Mouse (Mus musculus): ENCODE results near the gene Cul5. TPM values are rescaled to one million over a fixed set of nuclear protein-coding genes. Genes with fewer than 3 reads are reported as not detected.
A peak's percentile ranks its signal among the peaks of the same experiment; 100 is the strongest.

Cul5 gene
- polyA plus RNA-seq, 1 experiment from 2014 or later: 14.6 TPM

GRCm38 (mm10) chr9:53604954-53605353, 64.9 kb downstream of the Cul5 start:
- H3K9me3 ChIP-seq (replicated peaks): no peaks in the 10 kb centered on the region
- no peak overlapping the region for H3K4me3 ChIP-seq (replicated peaks)
- H3K9ac ChIP-seq: no peak overlapping the region
- peaks cover 54% of the 10 kb centered on the region for H3K4me1 ChIP-seq (replicated peaks)
- DNase-seq (no peak), ATAC-seq (ENCODE audit: low read depth) (no peak)
- H3K4me2 ChIP-seq: no peak overlapping the region
- H3K36me3 ChIP-seq: no peaks in the 10 kb centered on the region
- 79% methylated on average over 5 of the region's 5 CpGs for WGBS (ENCODE audit: insufficient replicate concordance)
- H3K27me3 ChIP-seq: no peaks in the 10 kb centered on the region
- H3K27ac ChIP-seq: no peak overlapping the region

GRCm38 (mm10) chr9:53603849-53604248, 66.0 kb downstream of the Cul5 start:
- Histone ChIP-seq H3K27me3 (no peaks in the 10 kb centered on the region), H3K9ac (no peak overlapping the region), H3K9me3 (replicated peaks) (no peaks in the 10 kb centered on the region), H3K36me3 (no peaks in the 10 kb centered on the region), H3K4me1 (replicated peaks) (peaks cover 44% of the 10 kb centered on the region), H3K27ac (peak overlapping the region; percentile 55), H3K4me2 (no peak overlapping the region), H3K4me3 (replicated peaks) (no peak overlapping the region)
- DNase-seq (no peak), ATAC-seq (ENCODE audit: low read depth) (0 out of 2 replicates have a peak, but pooled peaks have one; percentile 12)
- 70% methylated on average over 3 of the region's 3 CpGs for WGBS (ENCODE audit: insufficient replicate concordance)

GRCm38 (mm10) chr9:53603384-53603783, 66.4 kb downstream of the Cul5 start:
- H3K4me1 ChIP-seq (replicated peaks): peaks cover 43% of the 10 kb centered on the region
- WGBS (ENCODE audit: insufficient replicate concordance): 45% methylated on average over 1 of the region's 1 CpGs
- no peak overlapping the region for H3K4me2 ChIP-seq
- H3K9ac ChIP-seq: no peak overlapping the region
- DNase-seq (no peak), ATAC-seq (ENCODE audit: low read depth) (0 out of 2 replicates have a peak, but pooled peaks have one; percentile 24)
- no peaks in the 10 kb centered on the region for H3K36me3 ChIP-seq
- no peaks in the 10 kb centered on the region for H3K27me3 ChIP-seq
- H3K9me3 ChIP-seq (replicated peaks): no peaks in the 10 kb centered on the region
- no peak overlapping the region for H3K4me3 ChIP-seq (replicated peaks)
- H3K27ac ChIP-seq: peak overlapping the region; percentile 55

DNA sequence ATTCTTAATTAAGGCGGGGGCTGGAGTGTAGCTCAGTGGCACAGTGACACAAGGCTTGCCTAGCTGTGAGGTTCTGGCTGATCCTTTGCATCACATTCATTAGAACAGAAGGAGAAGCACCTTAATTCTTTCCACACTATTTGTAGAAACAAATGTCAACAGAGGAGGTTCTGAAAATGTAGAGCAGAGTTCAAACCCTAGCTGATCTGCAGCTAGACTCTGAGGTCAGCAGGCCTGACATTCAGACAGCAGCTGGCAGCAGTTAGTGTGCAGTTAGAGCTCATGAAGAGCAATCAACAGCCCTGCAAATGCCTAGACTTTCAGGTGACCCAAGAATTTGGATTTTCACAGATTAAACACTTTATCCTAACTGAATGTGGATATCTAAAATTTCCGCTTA, 68.3 kb downstream of the Cul5 start:
- Histone ChIP-seq H3K4me2 (no peak overlapping the region), H3K4me3 (replicated peaks) (no peak overlapping the region), H3K27ac (no peak overlapping the region), H3K9ac (no peak overlapping the region), H3K36me3 (no peaks in the 10 kb centered on the region), H3K9me3 (replicated peaks) (no peaks in the 10 kb centered on the region), H3K4me1 (replicated peaks) (peaks cover 41% of the 10 kb centered on the region), H3K27me3 (no peaks in the 10 kb centered on the region)
- ATAC-seq (ENCODE audit: low read depth): peak; percentile 44
- no peak for DNase-seq
- 80% methylated on average over 2 of the region's 2 CpGs for WGBS (ENCODE audit: insufficient replicate concordance)

- Histone ChIP-seq H3K4me1 (replicated peaks) (peaks cover 17% of the 10 kb centered on the region), H3K4me3 (replicated peaks) (no peak overlapping the region), H3K27me3 (no peaks in the 10 kb centered on the region), H3K9ac (no peak overlapping the region), H3K27ac (no peak overlapping the region), H3K36me3 (0 out of 2 replicates have a peak, but pooled peaks cover 6% of the 10 kb centered on the region), H3K4me2 (no peak overlapping the region), H3K9me3 (replicated peaks) (no peaks in the 10 kb centered on the region)
- DNase-seq (no peak), ATAC-seq (ENCODE audit: low read depth) (no peak)
- 80% methylated on average over 6 of the region's 6 CpGs for WGBS (ENCODE audit: insufficient replicate concordance)
Observed at GRCm38 (mm10) chr9:53598631-53599030, 71.2 kb downstream of the Cul5 start.

DNA sequence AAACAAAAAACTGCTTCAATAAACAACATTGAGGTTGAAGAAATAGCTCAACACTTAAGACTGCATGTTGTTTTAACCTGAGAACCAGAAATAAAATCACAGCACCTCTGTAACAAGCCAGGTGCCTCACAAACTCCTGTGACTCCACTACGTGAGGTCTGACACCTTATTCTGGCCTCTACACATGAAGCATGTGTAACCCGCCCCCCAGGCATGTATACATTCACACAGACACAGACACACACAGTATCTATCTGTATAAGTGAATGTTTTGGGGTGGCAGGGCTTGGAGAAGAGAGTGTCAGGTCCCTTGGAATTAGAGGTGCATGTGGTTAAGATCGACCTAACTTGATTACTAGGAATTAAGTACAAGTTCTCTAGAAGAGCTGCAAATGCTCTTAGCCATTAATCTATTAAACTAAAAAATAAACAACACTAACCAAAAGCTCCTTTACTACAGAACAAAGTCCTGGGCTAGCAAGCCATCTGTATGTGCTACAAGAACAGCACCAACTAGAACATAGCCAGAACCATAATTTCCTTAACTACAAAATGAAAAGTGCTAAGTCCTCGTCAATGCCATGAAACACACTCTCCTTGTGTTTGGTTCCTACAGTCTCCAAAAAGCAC, 72.7 kb downstream of the Cul5 start:
- H3K27ac ChIP-seq: no peak overlapping the region
- H3K36me3 ChIP-seq: peaks cover 19% of the 10 kb centered on the region; the same call in 1 of the 2 replicates
- DNase-seq: no peak
- no peak overlapping the region for H3K4me3 ChIP-seq (replicated peaks)
- no peak overlapping the region for H3K9ac ChIP-seq
- no peak overlapping the region for H3K4me2 ChIP-seq
- no peak for ATAC-seq (ENCODE audit: low read depth)
- no peaks in the 10 kb centered on the region for H3K9me3 ChIP-seq (replicated peaks)
- 72% methylated on average over 4 of the region's 4 CpGs for WGBS (ENCODE audit: insufficient replicate concordance)
- no peaks in the 10 kb centered on the region for H3K27me3 ChIP-seq
- peaks cover 7% of the 10 kb centered on the region for H3K4me1 ChIP-seq (replicated peaks)

DNA sequence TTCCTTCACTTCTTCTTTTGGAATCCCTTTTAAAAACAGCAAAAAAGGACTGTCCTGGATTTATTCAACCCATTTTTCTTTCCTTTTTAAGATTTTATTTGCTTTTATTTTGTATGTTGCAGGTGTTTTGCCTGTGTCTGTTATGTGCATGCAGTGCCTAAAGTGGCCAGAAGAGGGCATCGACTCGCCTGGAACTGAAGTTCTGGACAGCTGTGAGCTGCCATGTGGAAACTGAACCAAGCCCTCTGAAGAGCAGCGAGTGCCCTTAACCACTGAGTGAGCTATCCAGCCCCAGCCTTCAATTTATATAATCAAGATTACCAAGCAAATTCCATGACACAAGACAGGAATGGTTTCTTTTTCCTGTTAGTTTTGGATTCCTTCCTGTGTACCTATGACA, 75.0 kb downstream of the Cul5 start:
- no peaks in the 10 kb centered on the region for H3K9me3 ChIP-seq (replicated peaks)
- no peak overlapping the region for H3K4me2 ChIP-seq
- ATAC-seq (ENCODE audit: low read depth) (no peak; the same call in 1 of the 2 replicates), DNase-seq (peak; percentile 48)
- no peak overlapping the region for H3K9ac ChIP-seq
- no peak overlapping the region for H3K4me3 ChIP-seq (replicated peaks)
- no peaks in the 10 kb centered on the region for H3K27me3 ChIP-seq
- peaks cover 5% of the 10 kb centered on the region; the same call in 1 of the 2 replicates for H3K4me1 ChIP-seq (replicated peaks)
- H3K27ac ChIP-seq: no peak overlapping the region
- peaks cover 35% of the 10 kb centered on the region for H3K36me3 ChIP-seq
- 10% methylated on average over 3 of the region's 3 CpGs for WGBS (ENCODE audit: insufficient replicate concordance)

- no peaks in the 10 kb centered on the region for H3K9me3 ChIP-seq (replicated peaks)
- WGBS (ENCODE audit: insufficient replicate concordance): 83% methylated on average over 4 of the region's 4 CpGs
- no peak for DNase-seq
- H3K27me3 ChIP-seq: no peaks in the 10 kb centered on the region
- no peak overlapping the region for H3K9ac ChIP-seq
- no peak overlapping the region for H3K27ac ChIP-seq
- H3K36me3 ChIP-seq: peaks cover 73% of the 10 kb centered on the region
- H3K4me1 ChIP-seq (replicated peaks): no peaks in the 10 kb centered on the region
- no peak for ATAC-seq (ENCODE audit: low read depth)
- no peak overlapping the region for H3K4me3 ChIP-seq (replicated peaks)
- no peak overlapping the region for H3K4me2 ChIP-seq
Observed at GRCm38 (mm10) chr9:53581870-53582269, 87.9 kb downstream of the Cul5 start.

- H3K36me3 ChIP-seq: peaks cover 62% of the 10 kb centered on the region
- ATAC-seq (ENCODE audit: low read depth): no peak
- WGBS (ENCODE audit: insufficient replicate concordance): 78% methylated on average over 5 of the region's 5 CpGs
Observed at GRCm38 (mm10) chr9:53575721-53576120, 94.1 kb downstream of the Cul5 start.

GRCm38 (mm10) chr9:53572516-53573307, 97.1 kb downstream of the Cul5 start:
- H3K9me3 ChIP-seq (replicated peaks): no peaks in the 10 kb centered on the region
- H3K36me3 ChIP-seq: peaks cover 60% of the 10 kb centered on the region
- H3K27ac ChIP-seq: no peak overlapping the region
- DNase-seq (no peak), ATAC-seq (ENCODE audit: low read depth) (no peak)
- 77% methylated on average over 7 of the region's 7 CpGs for WGBS (ENCODE audit: insufficient replicate concordance)
- no peaks in the 10 kb centered on the region for H3K27me3 ChIP-seq
- no peak overlapping the region for H3K4me2 ChIP-seq
- peaks cover 13% of the 10 kb centered on the region for H3K4me1 ChIP-seq (replicated peaks)
- no peak overlapping the region for H3K4me3 ChIP-seq (replicated peaks)
- no peak overlapping the region for H3K9ac ChIP-seq

More at GRCm38 (mm10) chr9:53575721-53576120, 94.1 kb downstream of the Cul5 start:
- Histone ChIP-seq H3K27me3 (no peaks in the 10 kb centered on the region), H3K9me3 (replicated peaks) (no peaks in the 10 kb centered on the region), H3K4me2 (no peak overlapping the region), H3K9ac (no peak overlapping the region), H3K27ac (no peak overlapping the region), H3K4me3 (replicated peaks) (no peak overlapping the region), H3K4me1 (replicated peaks) (peaks cover 11% of the 10 kb centered on the region)
- DNase-seq: no peak

DNA sequence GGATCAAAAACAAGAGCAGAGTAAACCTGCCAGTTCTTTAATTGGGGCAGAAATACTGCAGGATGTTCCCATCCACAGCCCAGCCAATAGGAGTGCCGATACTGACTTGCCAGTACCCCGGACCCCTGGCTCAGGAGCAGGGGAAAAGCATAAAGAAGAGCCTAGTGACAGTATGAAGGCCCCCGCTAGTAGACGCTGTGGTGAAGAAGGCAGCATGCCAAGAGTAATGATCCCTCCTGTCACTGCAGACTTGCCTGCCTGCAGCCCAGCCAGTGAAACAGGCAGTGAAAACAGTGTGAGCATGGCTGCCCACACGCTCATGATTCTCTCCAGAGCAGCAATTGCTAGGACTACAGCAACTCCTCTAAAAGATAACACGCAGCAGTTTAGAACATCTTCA, 99.2 kb downstream of the Cul5 start:
- Histone ChIP-seq H3K27me3 (no peaks in the 10 kb centered on the region), H3K36me3 (peaks cover 62% of the 10 kb centered on the region), H3K4me2 (no peak overlapping the region), H3K4me3 (replicated peaks) (no peak overlapping the region), H3K9ac (no peak overlapping the region), H3K9me3 (replicated peaks) (no peaks in the 10 kb centered on the region), H3K27ac (no peak overlapping the region), H3K4me1 (replicated peaks) (peaks cover 13% of the 10 kb centered on the region)
- 91% methylated on average over 6 of the region's 6 CpGs for WGBS (ENCODE audit: insufficient replicate concordance)
- DNase-seq (no peak), ATAC-seq (ENCODE audit: low read depth) (no peak)

All from liver, embryonic 13.5 days (tissue).